Mouse (Mus musculus) liver, embryonic 13.5 days (tissue): ENCODE data around the gene Sp8. TPM values are rescaled to one million over a fixed set of nuclear protein-coding genes. Genes with fewer than 3 reads are reported as not detected.

Experiments
- ATAC-seq: fragments of 200-750 bp; cut with Nextera tagmentation; 2 replicates; pipeline ENCODE4 v1.8.0; 2017; ENCODE audit warnings: low read depth, mild to moderate bottlenecking, moderate number of reproducible peaks, moderate library complexity
- DNase-seq: peaks from one replicate; pipeline ENCODE4 v3.0.0; 2022
- H3K27ac ChIP-seq: fragments of 300-500 bp; sonication (generic); 2 replicates; pipeline ENCODE4 v1.5.1; 2015; ENCODE audit warnings: moderate library complexity, mild to moderate bottlenecking, inconsistent platforms
- H3K27me3 ChIP-seq: fragments of 300-500 bp; sonication (generic); 2 replicates; pipeline ENCODE4 v1.6.1; 2015; ENCODE audit warnings: mild to moderate bottlenecking, inconsistent platforms
- H3K36me3 ChIP-seq: fragments of 300-500 bp; sonication (generic); 2 replicates; pipeline ENCODE4 v1.6.1; 2015; ENCODE audit warnings: mild to moderate bottlenecking, inconsistent platforms
- H3K4me1 ChIP-seq: fragments of 300-500 bp; sonication (generic); replicated peaks from 2 replicates; pipeline ENCODE4 v1.6.1; 2015; ENCODE audit warnings: inconsistent platforms
- H3K4me2 ChIP-seq: fragments of 300-500 bp; sonication (generic); 2 replicates; pipeline ENCODE4 v1.6.1; 2015; ENCODE audit warnings: inconsistent platforms, mild to moderate bottlenecking, moderate library complexity
- H3K4me3 ChIP-seq: fragments of 300-500 bp; sonication (generic); replicated peaks from 2 replicates; pipeline ENCODE4 v1.5.1; 2015; ENCODE audit warnings: mild to moderate bottlenecking, inconsistent platforms
- H3K9ac ChIP-seq: fragments of 300-500 bp; sonication (generic); 2 replicates; pipeline ENCODE4 v1.6.1; 2015; ENCODE audit warnings: mild to moderate bottlenecking, inconsistent platforms
- H3K9me3 ChIP-seq: fragments of 300-500 bp; sonication (generic); replicated peaks from 2 replicates; pipeline ENCODE4 v1.6.1; 2016; ENCODE audit warnings: inconsistent platforms
- WGBS: fragments of 180-500 bp; shearing (Covaris S2); methylation state at CpG from one replicate; pipeline ENCODE4 v1.1.7; 2015; ENCODE audit not compliant: insufficient replicate concordance; 5-methylcytosine and 5-hydroxymethylcytosine counted together
- polyA plus RNA-seq: library from polyadenylated mRNA; unstranded; fragments of >200 nt; fragmentation: Nextera tagmentation; extraction: Ambion mirVana; gene quantifications from 2 replicates; pipeline ENCODE4 v1.2.1, GENCODE M21; 2015

The Sp8 gene
- polyA plus RNA-seq: not detected in 2 replicates

- no peak within 1 kb of the TSS for H3K9ac ChIP-seq
- WGBS: under 1% methylated on average over 6 of the region's 6 CpGs
- peak within 1 kb of the TSS; percentile 46 for H3K4me3 ChIP-seq
- H3K27me3 ChIP-seq: peaks cover 98% of the 10 kb centered on the region
- ATAC-seq (no peak), DNase-seq (no peak)
- H3K36me3 ChIP-seq: no peaks in the 10 kb centered on the region
- no peak within 1 kb of the TSS for H3K27ac ChIP-seq
- H3K9me3 ChIP-seq: no peaks in the 10 kb centered on the region
- H3K4me1 ChIP-seq: peaks cover 5% of the 10 kb centered on the region
- H3K4me2 ChIP-seq: peak within 1 kb of the TSS; percentile 65
Observed at GRCm38 (mm10) chr12:118846221-118846620, at the start of gene Sp8. TSS of gene Sp8 (plus strand) at chr12:118846329.

- Histone ChIP-seq H3K36me3 (no peaks in the 10 kb centered on the region), H3K27me3 (no peaks in the 10 kb centered on the region), H3K9me3 (no peaks in the 10 kb centered on the region), H3K4me3 (no peak overlapping the region), H3K27ac (no peak overlapping the region), H3K4me1 (no peaks in the 10 kb centered on the region), H3K4me2 (no peak overlapping the region), H3K9ac (no peak overlapping the region)
- WGBS: 6% methylated on average over 17 of the region's 17 CpGs
- ATAC-seq (no peak), DNase-seq (no peak)
Observed at GRCm38 (mm10) chr12:118811328-118811961, 34.7 kb upstream of the Sp8 start.

- H3K9ac ChIP-seq: no peak overlapping the region
- H3K36me3 ChIP-seq: no peaks in the 10 kb centered on the region
- DNase-seq (no peak), ATAC-seq (no peak)
- no peak overlapping the region for H3K27ac ChIP-seq
- H3K27me3 ChIP-seq: no peaks in the 10 kb centered on the region
- no peaks in the 10 kb centered on the region for H3K9me3 ChIP-seq
- 62% methylated on average over 3 of the region's 3 CpGs for WGBS
- H3K4me3 ChIP-seq: no peak overlapping the region
- no peak overlapping the region for H3K4me2 ChIP-seq
- H3K4me1 ChIP-seq: no peaks in the 10 kb centered on the region
Observed at GRCm38 (mm10) chr12:118814561-118814960, 31.6 kb upstream of the Sp8 start.

- no peak for ATAC-seq
- no peaks in the 10 kb centered on the region for H3K4me1 ChIP-seq
- no peak overlapping the region for H3K27ac ChIP-seq
- no peak overlapping the region for H3K4me3 ChIP-seq
- no peak overlapping the region for H3K9ac ChIP-seq
- H3K36me3 ChIP-seq: no peaks in the 10 kb centered on the region
- no peaks in the 10 kb centered on the region for H3K9me3 ChIP-seq
- DNase-seq: no peak
- H3K27me3 ChIP-seq: no peaks in the 10 kb centered on the region
- no peak overlapping the region for H3K4me2 ChIP-seq
Observed at GRCm38 (mm10) chr12:118816156-118816555, 30.0 kb upstream of the Sp8 start.

- H3K9ac ChIP-seq: no peak overlapping the region
- H3K4me1 ChIP-seq: no peaks in the 10 kb centered on the region
- 65% methylated on average over 6 of the region's 6 CpGs for whole genome bisulfite sequencing
Observed at GRCm38 (mm10) chr12:118829881-118830280, 16.2 kb upstream of the Sp8 start.

GRCm38 (mm10) chr12:118836411-118837341, 9.5 kb upstream of the Sp8 start:
- Histone ChIP-seq H3K9me3 (no peaks in the 10 kb centered on the region), H3K27me3 (peaks cover 66% of the 10 kb centered on the region), H3K4me2 (peak overlapping the region; percentile 62), H3K27ac (no peak overlapping the region), H3K9ac (no peak overlapping the region), H3K4me3 (peak overlapping the region; percentile 55), H3K36me3 (no peaks in the 10 kb centered on the region), H3K4me1 (no peaks in the 10 kb centered on the region; the same call in 1 of the 2 replicates)
- 2% methylated on average over 68 of the region's 72 CpGs for WGBS
- DNase-seq: no peak
- ATAC-seq: peak; percentile 71

More at GRCm38 (mm10) chr12:118829881-118830280, 16.2 kb upstream of the Sp8 start:
- Histone ChIP-seq H3K27ac (no peak overlapping the region), H3K27me3 (peaks cover 2% of the 10 kb centered on the region), H3K36me3 (no peaks in the 10 kb centered on the region), H3K4me2 (no peak overlapping the region), H3K4me3 (no peak overlapping the region), H3K9me3 (no peaks in the 10 kb centered on the region)
- DNase-seq (no peak), ATAC-seq (no peak)

GRCm38 (mm10) chr12:118837361-118837760, 8.8 kb upstream of the Sp8 start:
- ATAC-seq (no peak), DNase-seq (no peak)
- Histone ChIP-seq H3K4me2 (peak overlapping the region; percentile 62), H3K36me3 (no peaks in the 10 kb centered on the region), H3K4me3 (peak overlapping the region; percentile 55; the same call in 1 of the 2 replicates), H3K27me3 (peaks cover 72% of the 10 kb centered on the region), H3K9ac (no peak overlapping the region), H3K9me3 (no peaks in the 10 kb centered on the region), H3K4me1 (no peaks in the 10 kb centered on the region; the same call in 1 of the 2 replicates), H3K27ac (no peak overlapping the region)
- WGBS: 1% methylated on average over 11 of the region's 11 CpGs

- H3K4me2 ChIP-seq: no peak overlapping the region
- 4% methylated on average over 2 of the region's 2 CpGs for WGBS
- ATAC-seq (no peak), DNase-seq (no peak)
- no peaks in the 10 kb centered on the region for H3K9me3 ChIP-seq
- no peak overlapping the region for H3K27ac ChIP-seq
- H3K36me3 ChIP-seq: no peaks in the 10 kb centered on the region
- H3K9ac ChIP-seq: no peak overlapping the region
- H3K4me1 ChIP-seq: no peaks in the 10 kb centered on the region; the same call in 1 of the 2 replicates
- no peak overlapping the region for H3K4me3 ChIP-seq
- peaks cover 80% of the 10 kb centered on the region for H3K27me3 ChIP-seq
Observed at GRCm38 (mm10) chr12:118838260-118838659, 7.9 kb upstream of the Sp8 start.

GRCm38 (mm10) chr12:118839398-118839797, 6.7 kb upstream of the Sp8 start:
- Histone ChIP-seq H3K36me3 (no peaks in the 10 kb centered on the region), H3K4me2 (no peak overlapping the region), H3K27ac (no peak overlapping the region), H3K4me1 (no peaks in the 10 kb centered on the region; the same call in 1 of the 2 replicates), H3K4me3 (no peak overlapping the region), H3K9me3 (no peaks in the 10 kb centered on the region), H3K27me3 (peaks cover 92% of the 10 kb centered on the region), H3K9ac (no peak overlapping the region)
- DNase-seq: no peak
- ATAC-seq: no peak
- 7% methylated on average over 5 of the region's 5 CpGs for WGBS

GRCm38 (mm10) chr12:118840301-118840700, 5.8 kb upstream of the Sp8 start:
- DNase-seq (no peak), ATAC-seq (no peak)
- WGBS: 2% methylated on average over 15 of the region's 15 CpGs
- no peaks in the 10 kb centered on the region for H3K36me3 ChIP-seq
- no peaks in the 10 kb centered on the region; the same call in 1 of the 2 replicates for H3K4me1 ChIP-seq
- H3K4me3 ChIP-seq: no peak overlapping the region
- H3K9ac ChIP-seq: no peak overlapping the region
- no peak overlapping the region for H3K27ac ChIP-seq
- H3K9me3 ChIP-seq: no peaks in the 10 kb centered on the region
- H3K4me2 ChIP-seq: no peak overlapping the region
- peaks cover 95% of the 10 kb centered on the region for H3K27me3 ChIP-seq

GRCm38 (mm10) chr12:118840861-118841260, 5.3 kb upstream of the Sp8 start:
- Histone ChIP-seq H3K9ac (no peak overlapping the region), H3K27me3 (peaks cover 98% of the 10 kb centered on the region), H3K4me2 (no peak overlapping the region), H3K36me3 (no peaks in the 10 kb centered on the region), H3K27ac (no peak overlapping the region), H3K9me3 (no peaks in the 10 kb centered on the region), H3K4me3 (no peak overlapping the region), H3K4me1 (no peaks in the 10 kb centered on the region; the same call in 1 of the 2 replicates)
- DNase-seq (no peak), ATAC-seq (no peak)
- WGBS: 4% methylated on average over 11 of the region's 12 CpGs
